Mouse (Mus musculus): ENCODE measurements around the gene Aste1. TPM values are rescaled to one million over a fixed set of nuclear protein-coding genes. Genes with fewer than 3 reads are reported as not detected.

Gene Aste1
- total RNA-seq (2022): 10 to 100 TPM; 10.0 to 14.2 (median 11.4) TPM

DNA sequence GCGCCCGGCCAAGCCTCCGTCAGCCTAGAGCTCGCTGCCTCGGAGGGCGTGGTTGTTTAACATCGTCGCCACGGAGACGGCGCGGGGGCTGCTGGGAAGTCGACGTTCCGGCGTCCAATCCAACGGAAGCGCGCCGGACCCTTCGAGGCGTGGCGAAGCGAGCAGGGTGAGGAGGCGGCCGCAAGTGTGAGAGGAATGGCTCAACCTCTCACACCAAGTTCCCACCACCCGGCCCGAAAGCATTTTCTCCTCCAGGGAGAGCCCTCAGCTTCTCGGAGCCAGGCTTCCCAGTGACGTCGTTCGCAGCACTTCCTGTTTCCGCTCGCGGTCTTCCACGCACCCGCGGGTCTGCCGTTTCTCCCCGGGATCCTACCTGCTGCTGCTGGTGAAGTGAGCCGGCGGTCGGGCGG, at the start of gene Aste1, which contains the start of gene Nek11:
Gene Aste1, plus strand, starts transcription at position 175 of the 410 bp plus-strand sequence.
Gene Nek11, minus strand, starts transcription at position 307 of the 410 bp plus-strand sequence.
- peak; percentile 82 to 86 for DNase-seq (ENCODE audit: low spot score in 2 of 2)

DNA sequence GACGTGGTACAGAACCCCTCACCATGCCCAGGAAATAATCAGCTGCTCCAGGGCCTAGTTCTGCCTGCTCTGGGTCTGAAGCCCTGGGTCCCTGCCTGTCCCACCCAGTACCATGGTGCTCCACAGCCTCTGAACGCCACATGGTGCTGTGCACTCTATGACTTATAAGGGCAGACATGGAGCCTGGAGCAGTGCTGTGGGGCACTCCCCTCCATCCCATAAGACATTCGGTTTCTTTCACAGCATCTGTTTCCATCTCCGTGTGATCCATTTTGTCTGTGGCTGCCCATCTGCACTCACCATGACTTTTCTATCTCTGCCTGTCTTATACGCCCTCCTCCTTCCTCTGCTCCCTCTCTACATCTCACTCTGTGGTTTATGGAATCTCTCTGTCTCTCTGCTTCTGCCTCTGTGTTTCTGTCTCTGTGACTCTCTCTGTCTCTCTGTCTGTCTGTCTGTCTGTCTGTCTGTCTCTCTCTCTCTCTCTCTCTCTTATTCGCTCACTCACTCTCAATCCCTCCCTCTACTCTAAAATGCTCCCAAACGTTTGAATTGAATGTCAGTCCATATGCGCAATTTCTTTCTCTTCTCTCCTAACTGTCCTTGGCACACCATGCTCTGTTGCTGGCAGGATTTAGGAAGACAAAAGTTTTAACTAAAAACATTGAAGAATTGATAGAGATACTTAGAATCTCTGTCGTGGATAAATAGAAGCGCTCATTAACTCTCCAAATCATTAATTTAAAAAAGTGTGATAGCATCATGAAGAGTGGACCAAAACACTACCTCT, 46.8 kb upstream of the Aste1 start:
- no peak for DNase-seq (ENCODE audit: low spot score in 2 of 2)

DNA sequence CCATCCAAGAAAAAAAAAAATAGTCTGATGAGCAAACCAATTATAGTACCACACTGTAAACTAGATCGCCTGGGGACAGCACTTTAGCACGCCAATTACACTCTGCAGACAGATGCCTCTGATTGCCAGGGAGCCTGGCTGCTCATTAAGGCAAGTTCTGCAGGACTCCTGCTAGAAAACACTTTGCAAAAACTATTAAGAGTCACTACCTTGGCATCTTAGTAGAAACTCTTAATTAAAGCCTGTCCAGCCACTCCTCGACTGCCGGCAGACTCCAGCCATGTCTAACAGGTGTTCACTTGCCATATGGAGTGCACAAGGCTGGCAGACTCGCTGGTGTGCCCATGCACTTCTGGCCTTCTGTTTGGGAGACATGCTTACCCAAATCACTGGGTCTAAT, 46.2 kb upstream of the Aste1 start:
- DNase-seq (ENCODE audit: low spot score in 2 of 2): peak in 1 of 2 experiments; percentile 11

DNA sequence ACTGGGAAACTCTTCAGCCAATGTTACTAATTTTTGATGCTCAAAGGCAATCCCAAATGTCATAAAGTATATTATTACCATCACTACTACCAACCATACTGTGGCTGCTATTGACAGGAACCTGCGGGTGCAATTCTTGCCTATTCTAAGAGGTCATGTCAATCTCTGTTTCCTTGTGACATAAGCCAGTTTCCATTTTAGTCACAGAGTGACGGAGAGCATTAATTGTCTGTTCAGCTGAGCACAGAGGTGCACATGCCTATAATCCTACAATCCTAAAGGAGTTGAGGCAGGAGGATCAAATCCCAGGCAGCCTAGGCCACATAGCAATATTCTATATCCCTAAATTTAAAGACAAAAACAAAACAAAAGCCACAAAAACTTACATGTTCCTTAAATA, 33.0 kb upstream of the Aste1 start:
- no peak for DNase-seq (ENCODE audit: low spot score in 2 of 2)

DNA sequence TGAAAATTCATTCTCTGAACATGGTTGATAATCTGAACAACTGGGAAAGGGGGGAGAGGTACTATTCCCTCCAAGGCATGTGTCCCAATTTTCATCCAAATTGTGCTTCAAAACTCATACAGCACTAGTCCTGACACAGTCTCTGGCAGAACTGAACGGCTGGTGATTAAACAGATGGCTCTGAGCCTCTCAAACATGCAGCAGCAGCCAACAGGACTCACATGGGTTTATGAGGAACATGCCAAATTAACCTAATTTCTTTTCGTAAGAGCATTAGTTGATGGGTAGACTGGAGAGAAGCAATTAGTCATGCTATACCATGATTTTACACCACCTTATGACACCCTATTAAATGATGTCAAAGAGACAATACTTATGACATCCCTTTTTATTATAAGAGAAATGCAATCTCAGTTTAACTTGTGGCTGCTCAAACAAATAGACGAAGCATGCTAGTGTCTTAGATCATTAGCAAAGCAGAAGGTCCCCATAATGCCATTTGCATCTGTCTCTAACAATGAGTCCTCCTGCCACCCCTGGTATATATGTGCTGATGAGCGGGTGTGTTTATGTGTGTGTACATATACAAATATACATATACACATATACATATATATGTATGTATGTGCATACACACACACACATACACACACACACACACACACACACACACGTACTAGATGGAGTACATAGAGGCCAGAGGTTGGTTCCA, 31.5 kb upstream of the Aste1 start:
- DNase-seq (ENCODE audit: low spot score in 2 of 2): no peak

DNA sequence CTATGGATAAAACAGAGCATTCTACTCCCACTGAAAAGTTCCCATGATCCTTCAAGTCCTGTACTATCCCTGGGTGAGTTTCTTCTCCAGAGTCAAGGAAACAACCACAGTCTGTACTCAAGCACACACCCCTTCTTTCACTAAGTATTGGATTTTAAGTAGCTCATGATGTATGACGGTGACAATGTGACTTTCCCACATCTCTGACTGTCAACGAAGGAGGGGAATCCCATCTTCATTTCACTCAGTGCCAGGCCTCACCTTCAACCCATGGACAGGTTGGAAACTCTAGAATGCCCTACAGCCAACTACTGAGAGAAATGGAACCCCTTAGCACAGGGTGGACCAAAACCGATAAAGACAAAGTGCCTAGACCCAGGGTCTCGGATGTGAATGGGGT, 29.0 kb upstream of the Aste1 start:
- DNase-seq (ENCODE audit: low spot score in 2 of 2): no peak

DNA sequence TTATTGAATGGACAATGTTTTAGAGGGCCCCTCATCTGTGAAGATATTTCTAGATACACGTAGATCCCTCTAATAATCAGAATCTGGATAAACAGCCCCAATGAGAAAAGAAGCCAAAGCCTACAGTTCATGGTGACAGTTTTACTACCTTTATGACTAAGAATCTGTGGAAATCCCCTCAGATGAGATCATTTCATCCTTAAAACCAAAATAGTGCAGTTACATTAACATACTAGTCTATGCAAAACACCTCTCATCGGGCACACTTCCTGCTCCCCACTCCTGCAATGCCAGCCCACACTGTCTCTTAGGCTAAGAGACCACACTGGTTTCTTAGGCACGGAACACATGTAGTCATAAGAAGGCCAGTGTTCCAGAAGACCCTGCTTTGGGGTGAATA, 26.6 kb upstream of the Aste1 start:
- DNase-seq (ENCODE audit: low spot score in 2 of 2): no peak

DNA sequence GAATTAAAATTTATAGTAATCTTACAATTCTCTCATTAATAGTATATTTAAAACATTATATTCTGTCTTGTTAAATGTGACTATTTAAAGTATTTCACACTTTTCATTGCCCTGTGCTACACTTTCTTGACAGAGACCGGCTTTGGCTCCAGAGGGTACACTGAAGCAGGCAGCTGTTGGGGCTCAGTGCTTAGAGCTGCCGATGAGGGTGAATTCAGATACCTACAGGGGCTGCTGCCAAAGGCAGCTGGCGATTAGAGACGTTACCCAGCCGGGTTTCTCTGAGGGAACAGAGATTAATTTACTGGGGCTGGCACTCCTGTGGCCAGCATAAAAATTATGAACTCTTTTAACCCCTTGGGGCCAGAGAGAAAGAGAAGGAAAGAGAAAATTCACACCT, 20.8 kb upstream of the Aste1 start:
- DNase-seq (ENCODE audit: low spot score in 2 of 2): no peak

DNA sequence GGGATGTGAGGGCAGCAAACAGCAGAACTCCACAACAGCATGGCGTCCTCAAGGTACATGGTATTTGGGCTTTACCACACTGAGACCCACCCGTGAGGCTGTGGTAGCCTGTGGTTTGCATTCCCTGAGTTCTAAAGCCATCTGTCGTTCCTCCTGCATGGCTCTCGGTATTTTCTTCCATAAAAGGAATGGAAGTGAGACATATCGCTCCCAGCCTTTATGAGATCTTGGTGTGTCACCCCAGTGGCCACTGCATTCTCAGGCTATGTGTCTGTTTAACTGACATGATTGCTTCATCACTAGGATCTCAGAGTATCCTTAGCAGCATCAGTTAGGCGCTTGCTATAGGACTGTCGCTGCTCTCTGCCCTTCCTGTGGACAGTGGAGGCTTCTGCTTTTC, 18.8 kb upstream of the Aste1 start:
- no peak for DNase-seq (ENCODE audit: low spot score in 2 of 2)

DNA sequence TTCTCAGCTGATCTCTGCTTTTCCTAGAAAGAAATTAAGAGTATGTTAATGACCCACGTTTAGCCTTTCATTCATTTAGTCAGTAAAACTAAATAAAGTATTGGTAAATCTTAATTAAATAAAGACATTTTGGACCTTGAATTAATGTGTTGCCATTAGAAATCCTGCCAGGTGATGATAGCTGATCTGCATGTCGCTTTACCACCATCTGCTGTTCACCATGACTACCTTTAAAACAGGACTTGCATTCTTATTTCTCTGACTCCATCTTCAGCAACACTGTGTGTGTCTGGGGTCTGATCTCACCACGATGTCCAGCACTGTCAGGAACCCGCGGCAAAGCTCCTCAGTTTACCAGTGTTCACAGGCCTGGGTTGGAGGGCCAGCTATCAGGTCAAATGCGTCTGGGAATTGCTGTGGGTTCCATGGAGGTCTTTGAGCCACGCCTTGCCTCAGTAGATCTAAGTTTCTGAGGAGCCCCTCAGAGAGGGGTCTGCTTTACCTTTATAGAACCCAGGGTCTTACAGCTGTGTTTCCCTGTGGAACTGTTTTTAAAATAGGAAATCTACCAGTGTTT, 18.1 kb upstream of the Aste1 start:
- DNase-seq (ENCODE audit: low spot score in 2 of 2): no peak

DNA sequence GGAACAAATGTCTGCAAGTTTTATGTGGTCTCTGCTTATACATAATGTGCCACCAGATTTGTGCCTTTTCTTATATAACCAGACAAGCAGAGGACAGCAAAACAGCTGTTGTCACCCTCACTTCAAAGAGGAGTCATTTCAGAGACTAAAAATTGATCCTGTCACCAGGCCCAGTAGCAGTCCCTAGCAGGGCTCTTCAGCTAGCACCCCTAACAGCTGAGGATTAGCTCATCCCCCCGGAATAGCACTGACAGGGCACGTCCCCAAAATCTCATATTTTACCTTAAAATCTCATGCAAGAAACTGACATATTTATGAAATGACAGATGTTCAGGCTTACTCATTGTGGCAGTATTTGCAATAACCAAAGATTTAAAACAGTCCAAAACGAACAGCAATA, 17.6 kb upstream of the Aste1 start:
- DNase-seq (ENCODE audit: low spot score in 2 of 2): no peak

DNA sequence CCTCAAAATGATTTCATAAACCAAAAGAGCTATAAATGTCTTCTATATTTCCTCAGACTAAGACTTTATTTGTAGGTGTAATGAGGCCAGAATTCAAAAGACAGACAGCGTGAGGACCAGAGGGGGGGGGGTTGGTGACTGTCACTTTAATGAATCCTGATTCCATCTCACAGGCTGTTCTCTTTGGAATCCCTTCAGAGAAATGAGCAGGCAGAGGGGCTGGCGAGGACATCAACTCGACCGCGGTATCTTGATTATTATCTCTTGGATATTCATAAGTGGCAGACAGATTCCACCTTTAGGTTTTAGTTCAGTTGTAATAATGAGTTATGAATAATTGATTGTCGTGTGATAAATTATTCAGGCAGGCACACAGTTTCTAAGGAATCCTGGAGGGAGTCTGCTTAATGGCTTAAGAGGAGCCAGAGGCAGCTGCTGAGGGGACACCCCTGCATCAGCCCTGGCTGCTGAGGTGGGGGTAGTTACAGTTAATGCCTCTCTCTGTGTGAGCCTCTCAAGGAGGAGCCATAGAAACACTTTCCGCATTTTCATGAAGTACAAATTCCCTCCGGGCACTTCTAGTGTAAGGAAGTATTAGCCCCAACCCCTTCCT, 15.6 kb upstream of the Aste1 start:
- no peak for DNase-seq (ENCODE audit: low spot score in 2 of 2)

DNA sequence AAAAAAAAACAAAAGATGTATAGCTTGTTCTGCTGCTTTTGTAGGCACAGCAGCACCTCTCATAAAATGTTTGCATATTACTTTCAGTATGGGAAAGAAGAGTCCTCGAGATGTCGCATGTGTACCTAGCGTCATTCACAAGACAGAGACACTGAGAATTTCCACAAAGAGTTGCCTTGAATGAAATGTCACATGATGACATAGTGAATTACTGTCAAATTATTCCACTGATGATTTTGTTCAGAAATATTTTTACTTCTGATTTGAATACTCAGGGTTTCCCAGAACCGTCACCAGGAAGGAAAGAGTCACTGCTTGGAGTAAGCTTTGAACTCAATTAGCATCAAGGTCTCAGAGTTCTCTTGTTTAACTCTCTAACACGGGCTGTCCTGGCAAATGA, 7.8 kb upstream of the Aste1 start:
- DNase-seq (ENCODE audit: low spot score in 2 of 2): no peak

DNA sequence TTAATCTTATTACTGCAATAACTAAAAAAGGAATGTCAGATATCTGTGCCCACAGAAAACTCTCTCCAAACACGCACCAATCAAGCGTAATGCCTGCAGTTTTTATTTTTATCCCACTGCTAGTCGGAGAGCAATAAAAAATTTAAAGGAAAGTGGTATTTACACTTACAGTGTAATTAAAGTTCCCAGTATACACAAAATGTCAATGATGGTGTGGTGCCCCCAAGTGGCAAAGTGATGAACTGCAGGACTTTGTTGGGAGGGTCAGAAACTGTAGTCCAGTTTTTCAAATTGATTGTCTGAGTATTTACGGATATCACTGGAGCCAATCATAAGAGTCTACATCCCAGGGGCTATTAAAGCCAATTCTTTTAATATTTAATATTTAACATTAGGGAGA, 5.9 kb upstream of the Aste1 start:
- DNase-seq (ENCODE audit: low spot score in 2 of 2): peak in 1 of 2 experiments; percentile 87

DNA sequence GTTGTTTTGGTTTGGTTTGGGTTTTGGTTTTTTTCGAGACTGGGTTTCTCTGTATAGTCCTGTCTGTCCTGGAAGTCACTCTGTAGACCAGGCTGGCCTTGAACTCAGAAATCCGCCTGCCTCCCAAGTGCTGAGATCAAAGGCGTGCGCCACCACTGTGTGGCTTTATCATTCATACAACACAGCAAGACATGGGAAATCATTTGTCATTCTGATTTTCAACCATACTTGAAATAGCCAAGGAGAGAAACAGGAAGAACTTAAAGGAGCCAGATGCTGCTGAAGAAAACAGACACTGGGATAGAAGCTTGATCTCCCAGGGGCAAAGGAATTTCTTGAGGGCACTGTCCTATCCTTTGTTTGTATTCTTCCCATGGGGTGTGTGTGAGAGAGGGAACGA, 4.6 kb upstream of the Aste1 start:
- no peak for DNase-seq (ENCODE audit: low spot score in 2 of 2)

DNA sequence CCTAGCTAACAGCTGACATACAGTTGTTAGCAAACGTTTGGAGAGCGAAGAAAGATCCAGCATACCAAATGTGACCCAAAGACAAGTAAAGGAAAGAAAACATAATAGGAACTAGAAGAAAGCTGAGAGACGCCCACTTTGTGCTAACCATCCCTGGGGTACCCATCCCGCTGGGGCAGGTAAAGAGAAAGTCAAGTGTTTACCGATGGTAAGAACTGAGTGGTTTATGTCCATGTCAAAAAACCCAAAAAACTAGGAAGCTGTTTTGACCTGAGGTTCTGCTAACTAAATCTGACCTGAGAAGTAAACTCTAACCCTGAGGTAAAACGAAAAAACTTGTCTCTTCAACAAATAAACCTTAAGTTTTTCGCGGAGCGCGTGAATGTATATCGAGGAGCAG, 472 bp upstream of the Aste1 start:
- DNase-seq (ENCODE audit: low spot score in 2 of 2): no peak

DNA sequence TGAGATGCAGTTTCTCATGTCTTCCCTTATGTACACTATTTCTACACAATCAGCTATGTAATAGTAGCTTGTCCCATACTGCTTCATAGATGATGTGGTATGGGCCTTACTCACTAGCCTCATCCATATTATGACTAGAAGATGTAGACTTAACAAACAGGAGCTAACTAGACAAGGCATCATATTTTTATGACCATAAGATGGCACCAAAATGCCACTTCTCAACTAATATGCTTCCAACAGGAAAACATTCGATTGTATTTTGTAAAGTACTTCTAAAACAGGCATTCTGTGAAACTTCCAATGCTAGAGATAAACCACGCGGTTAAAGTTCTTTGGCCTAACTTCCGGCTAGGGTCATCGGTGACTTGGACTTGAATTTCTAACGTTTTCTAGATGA, 13.4 kb downstream of the Aste1 start:
- no peak for DNase-seq (ENCODE audit: low spot score in 2 of 2)

DNA sequence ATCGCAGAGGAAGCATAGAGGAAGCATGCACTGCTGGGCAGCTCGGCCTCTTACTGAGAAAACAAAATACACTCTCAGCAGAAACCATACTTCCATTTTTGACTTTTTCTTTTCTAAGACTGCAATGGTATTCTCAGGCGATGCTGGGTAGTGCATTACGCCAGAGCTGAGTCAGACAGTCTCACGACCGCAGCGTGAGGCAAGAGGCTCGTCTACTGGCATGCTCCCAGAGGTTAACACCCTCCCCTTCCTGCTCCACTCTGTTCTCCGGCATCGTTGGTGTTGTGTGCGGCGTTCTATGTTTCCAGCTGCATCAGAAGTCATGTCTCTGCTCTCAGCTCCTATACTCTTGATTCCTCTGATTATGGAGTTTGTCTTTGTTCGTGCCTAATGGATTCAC, 63.8 kb downstream of the Aste1 start:
- no peak for DNase-seq (ENCODE audit: low spot score in 2 of 2)

DNA sequence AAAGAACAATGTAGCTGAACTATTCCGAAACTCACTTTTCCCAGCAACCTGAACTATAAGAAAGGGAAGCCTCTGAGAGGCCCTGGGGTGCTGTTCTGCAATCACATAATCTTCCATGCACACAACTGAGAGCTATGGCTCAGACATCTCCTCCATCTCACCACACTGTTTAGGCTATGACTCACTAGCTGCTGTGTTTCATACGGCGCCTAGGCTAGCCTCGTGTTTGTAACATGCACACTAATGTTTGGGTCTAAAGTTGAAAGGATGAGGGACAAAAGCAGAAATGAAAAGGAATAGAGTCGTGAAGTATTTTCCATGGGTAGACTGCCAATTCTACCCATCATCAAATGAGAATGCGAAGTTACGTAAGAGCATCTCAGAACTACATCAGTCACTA, 66.3 kb downstream of the Aste1 start:
- DNase-seq (ENCODE audit: low spot score in 2 of 2): no peak

Measured in left cerebral cortex, adult 8-10 months (tissue).